In the genomic region with DNA sequence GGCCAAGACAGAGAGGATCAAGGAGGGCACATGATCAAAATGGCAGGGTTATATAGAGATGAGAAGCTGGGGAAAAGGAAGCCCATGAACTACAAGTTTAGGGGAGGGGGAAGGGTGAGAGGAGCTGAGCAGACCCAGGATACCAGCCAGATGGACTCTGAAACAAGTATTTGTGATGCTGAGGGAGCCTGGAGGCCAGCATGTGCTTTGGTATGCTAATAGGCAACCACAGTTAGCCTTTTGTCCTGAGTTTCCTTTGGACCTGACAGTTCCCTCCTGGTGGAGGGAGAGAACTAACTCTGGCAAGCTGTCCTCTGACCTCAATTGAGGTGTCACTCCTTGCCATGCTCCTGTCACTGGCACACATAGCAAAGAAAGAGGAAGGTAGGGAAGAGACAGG, we compare ENCODE assay signal across 11 mouse cellular contexts. TPM values are rescaled to one million over a fixed set of nuclear protein-coding genes. Genes with fewer than 3 reads are reported as not detected.
A peak's percentile ranks its signal among the peaks of the same experiment; 100 is the strongest.
DNase-seq lines count a peak whose midpoint lies in the region; ATAC-seq lines count a peak whose summit lies in the region.
"Had no signal": no experiment of that assay in that cellular context is flagged by ENCODE, and none has a peak within 500 bp of the region (broad histone marks: within the 10 kb centered on the region; RNA-seq: fewer than 3 reads in every experiment).

No protein-coding gene starts in this region.

- no peak for ATAC-seq in granulocyte monocyte progenitor cell, adult 5-6 weeks (replicated peaks; ENCODE audit: poor library complexity, severe bottlenecking)

- peak; percentile 5 for DNase-seq in cerebellum, adult 9-10 months
- DNase-seq in cerebellum, postnatal 36 days = no peak
- DNase-seq in layer of hippocampus, adult 8-10 months (ENCODE audit: low spot score in 2 of 2) = peak; percentile 5 to 18
- no peak for DNase-seq in layer of hippocampus, postnatal 36 days
- peak; percentile 37 for DNase-seq in brain, adult 2 months (ENCODE audit: low read depth, low spot score)
- peak; percentile 12 for DNase-seq in kidney, postnatal 10 days
- no peak for DNase-seq in MN1 (ENCODE audit: low spot score)
- DNase-seq: adrenal gland, postnatal 10 days; gastrocnemius, postnatal 25 days; thymus, postnatal 36 days had no signal

RNA-seq across cellular contexts. Expression of a gene that starts 41.2 kb away (rescaled TPM):
- under 1 TPM; 0.12 to 0.77 (median 0.27) TPM for total RNA-seq in layer of hippocampus, adult 8-10 months (2022)
- under 1 TPM; 0.17 to 0.20 TPM for total RNA-seq in layer of hippocampus, postnatal 36 days (2021)
- 10.2 and 15.1 TPM in 2 replicates for total RNA-seq in granulocyte monocyte progenitor cell, adult 5-6 weeks (2014; fragmentation: Nextera tagmentation)
- 15.1 and 17.1 TPM in 2 replicates for total RNA-seq in granulocyte monocyte progenitor cell, adult 5-6 weeks (2017)

RNA-seq across cellular contexts. Expression of a gene that starts 52.4 kb away (rescaled TPM):
- 10 to 100 TPM; 27.9 to 32.4 (median 31.2) TPM for total RNA-seq in layer of hippocampus, adult 8-10 months (2022)
- 10 to 100 TPM; 26.2 to 28.1 TPM for total RNA-seq in layer of hippocampus, postnatal 36 days (2021)
- 13.0 and 18.7 TPM in 2 replicates for total RNA-seq in granulocyte monocyte progenitor cell, adult 5-6 weeks (2014; fragmentation: Nextera tagmentation)
- total RNA-seq in granulocyte monocyte progenitor cell, adult 5-6 weeks (2017) = 15.2 and 18.1 TPM in 2 replicates

Comparison
In these comparisons a context has a peak if more than half of its experiments do, and no peak if none do; other contexts are left out.
1. DNase-seq: peak in cerebellum, adult 9-10 months (single experiment), layer of hippocampus, adult 8-10 months (2 of 2), brain, adult 2 months (single experiment) and kidney, postnatal 10 days (single experiment); none in cerebellum, postnatal 36 days (0 of 2), layer of hippocampus, postnatal 36 days (0 of 2) and MN1 (single experiment).
2. RNA of a gene that starts 41.2 kb away (total RNA-seq): 10.2 to 17.1 TPM in granulocyte monocyte progenitor cell, adult 5-6 weeks; 0.12 to 0.77 TPM in layer of hippocampus, adult 8-10 months and 0.17 to 0.20 TPM in layer of hippocampus, postnatal 36 days; every median in the first group is over 4 times any median in the second.